Mouse (Mus musculus): ENCODE measurements around the gene Mki67.

The Mki67 gene

DNA sequence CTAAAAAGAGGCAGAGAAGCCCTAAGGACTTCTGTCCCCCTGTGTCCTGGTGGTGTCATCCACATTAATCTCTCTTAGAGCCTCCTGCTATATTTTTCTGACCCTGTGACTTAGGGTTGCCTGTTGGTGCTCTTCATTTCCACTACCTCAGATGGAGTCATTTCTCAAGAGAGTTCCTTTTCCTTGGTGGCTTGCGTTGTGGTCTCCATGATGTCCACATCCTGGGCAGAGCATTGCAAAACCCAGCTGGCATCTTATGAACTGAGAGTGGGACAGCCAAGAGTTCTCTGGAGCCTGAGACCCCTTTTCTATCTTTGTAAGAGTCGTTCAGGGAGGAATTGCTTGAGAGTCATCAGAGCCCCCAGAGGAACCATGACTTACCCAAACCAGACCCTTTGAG, 49.8 kb downstream of the Mki67 start:
- DNase-seq: no peak

DNA sequence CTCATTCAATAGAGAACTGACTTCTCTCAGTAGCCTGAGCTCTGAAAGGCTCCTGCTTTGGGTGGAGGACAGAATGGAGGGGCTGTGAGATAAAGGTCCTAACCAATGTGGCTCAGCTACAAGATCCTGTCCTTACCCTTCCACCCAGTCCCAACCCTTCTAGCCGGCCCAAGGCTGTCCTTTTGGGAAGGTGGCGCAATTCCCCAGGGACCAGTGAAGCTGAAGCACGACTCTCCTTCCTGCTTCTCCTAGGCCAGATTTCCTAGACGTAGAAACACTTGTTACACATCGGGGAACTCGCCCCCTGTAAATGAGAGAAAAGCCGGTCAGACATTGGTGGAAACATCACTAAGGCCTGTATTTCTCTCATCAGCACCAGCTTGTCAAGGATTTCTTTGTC, 52.0 kb downstream of the Mki67 start:
- DNase-seq: no peak

DNA sequence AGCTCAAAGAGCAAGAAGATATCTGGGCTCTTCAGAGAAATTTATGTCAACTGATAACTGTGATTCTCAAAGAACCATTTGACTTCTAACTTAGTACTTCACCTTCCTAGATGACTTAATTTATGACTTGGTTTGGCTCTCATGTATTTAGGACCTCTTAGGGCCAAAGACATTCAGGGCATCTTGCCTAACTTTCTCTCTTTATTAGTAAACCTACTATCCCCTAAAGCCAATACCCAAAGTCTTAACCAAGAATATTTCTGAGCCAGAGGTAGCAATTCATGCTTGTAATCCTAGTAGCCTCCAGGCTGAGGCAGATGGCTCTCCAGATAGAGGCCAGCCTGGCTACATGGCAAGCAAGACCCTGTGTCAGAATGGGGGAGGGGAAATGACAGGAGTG, 55.8 kb downstream of the Mki67 start:
- no peak for DNase-seq

DNA sequence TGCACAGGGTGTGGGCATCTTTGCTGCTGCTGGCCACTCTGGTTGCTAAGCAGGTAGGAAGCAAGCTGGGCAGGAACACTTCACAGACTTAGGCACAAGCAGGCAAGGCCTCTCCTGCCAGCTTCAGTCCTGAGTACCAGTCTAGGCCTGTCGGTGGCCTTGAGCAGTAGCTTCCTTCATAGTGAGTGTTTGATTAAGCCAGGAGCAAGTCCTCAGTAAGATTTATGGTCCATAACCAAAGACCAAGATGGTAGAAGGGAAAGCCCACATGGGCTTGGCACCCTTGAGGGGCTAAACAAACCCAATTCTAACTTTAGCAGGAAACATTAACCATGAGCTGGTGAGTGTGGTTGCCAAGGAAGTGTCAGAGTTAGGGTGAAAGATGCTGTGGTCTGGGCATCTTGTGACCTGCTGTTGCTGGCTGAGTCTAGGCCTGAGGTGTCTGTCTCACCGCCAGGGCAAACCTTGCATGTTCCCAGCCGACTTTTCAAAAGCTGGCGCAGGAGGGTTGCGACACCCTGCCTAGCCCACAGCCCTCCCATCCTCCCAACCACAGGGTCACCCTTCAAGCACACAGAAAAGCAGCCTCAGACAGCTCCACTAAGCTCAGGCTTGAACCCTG, 56.7 kb downstream of the Mki67 start:
- DNase-seq: no peak

DNA sequence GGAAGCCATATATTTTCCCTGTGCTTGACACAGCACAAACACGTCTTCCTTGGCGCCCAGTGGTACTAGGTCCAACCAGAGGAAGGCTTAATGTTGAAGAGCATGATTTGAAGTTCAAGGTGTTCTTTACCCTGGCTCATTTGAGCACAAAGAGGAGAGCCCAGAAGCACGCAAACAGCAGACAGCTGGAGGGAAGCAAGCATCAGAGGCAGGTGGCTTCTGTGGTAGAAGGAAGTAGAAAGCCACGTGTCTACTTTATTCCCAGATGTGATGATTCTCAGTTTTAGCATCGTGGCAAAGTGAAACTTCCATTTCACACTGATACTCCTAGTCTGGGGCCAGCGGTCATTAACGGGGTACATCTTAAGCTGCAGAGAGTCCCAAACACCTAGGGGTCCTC, 58.0 kb downstream of the Mki67 start:
- no peak for DNase-seq

DNA sequence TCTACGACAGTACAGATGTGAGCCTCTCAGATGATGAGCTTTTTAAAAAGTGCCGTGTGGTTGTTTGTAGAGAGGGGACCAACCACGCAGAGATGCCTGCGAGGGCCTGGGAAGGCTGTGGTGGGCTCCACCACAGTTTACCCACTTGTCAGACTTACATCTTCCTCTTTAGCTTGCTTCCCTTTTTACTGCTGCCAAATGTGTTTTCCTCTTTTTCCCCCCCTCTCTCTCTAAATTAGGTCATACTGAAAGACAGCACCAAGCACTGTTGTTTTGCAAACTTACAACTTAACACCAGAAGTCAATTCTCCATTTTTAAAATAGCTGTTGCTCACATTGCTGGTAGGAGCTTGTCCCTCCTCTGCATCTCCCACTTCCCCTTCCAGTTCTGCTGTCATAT, 61.0 kb downstream of the Mki67 start:
- no peak for DNase-seq

DNA sequence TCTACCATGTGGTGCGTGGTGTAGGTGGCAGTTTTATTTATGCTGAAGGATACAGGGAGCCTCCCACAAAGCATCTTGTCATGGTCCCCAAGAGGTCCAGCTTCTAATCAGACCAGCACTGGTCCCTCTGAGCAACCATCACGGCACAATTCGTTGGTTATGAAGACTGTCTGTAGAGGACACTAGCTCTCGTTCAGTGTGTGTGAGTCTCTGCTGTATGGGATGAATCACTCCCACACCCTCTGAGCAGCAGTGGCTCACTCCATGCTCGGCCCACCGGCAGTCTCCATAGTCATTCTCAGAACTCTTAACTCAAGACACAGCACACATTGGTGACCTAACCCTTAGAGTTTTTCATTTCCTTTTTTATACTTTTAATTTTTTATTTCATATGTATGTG, 61.9 kb downstream of the Mki67 start:
- no peak for DNase-seq

DNA sequence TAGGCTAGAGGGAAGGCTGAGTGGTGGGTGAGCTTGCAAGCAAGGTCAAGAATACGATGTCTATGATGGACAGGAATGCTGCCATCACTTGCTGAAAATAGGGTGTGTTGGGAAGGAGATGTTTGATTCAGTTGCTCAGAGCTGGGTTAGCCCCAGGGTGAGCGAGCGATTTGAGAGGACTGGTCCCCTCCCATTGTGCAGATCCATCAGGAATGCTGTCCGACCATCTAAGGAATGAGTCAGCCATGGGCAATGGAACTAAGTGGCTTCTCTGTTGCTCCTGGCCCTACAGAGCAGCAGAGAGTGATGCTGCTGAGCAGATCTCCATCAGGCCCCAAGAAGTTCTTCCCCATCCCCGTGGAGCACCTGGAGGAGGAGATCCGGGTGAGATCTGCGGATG, 62.6 kb downstream of the Mki67 start:
- no peak for DNase-seq

DNA sequence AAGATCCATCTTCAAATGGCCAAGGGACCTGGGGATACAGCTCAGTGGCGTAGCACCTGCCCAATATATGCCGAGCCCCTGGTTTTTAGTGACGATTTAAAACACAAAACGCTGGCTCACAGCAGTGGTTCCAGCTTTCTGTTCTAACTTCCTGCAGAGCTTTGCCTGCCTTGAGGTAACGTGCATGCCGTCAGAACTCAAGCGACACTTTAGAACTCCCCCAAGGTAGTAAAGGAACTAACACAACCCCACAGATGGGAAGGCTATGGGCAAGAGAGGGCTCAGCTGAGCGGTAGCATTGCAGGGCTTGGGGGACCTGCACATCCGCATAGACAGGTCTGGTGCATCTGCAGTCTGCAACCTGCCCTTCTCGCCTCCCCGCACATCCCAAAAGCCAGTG, 63.4 kb downstream of the Mki67 start:
- DNase-seq: no peak

DNA sequence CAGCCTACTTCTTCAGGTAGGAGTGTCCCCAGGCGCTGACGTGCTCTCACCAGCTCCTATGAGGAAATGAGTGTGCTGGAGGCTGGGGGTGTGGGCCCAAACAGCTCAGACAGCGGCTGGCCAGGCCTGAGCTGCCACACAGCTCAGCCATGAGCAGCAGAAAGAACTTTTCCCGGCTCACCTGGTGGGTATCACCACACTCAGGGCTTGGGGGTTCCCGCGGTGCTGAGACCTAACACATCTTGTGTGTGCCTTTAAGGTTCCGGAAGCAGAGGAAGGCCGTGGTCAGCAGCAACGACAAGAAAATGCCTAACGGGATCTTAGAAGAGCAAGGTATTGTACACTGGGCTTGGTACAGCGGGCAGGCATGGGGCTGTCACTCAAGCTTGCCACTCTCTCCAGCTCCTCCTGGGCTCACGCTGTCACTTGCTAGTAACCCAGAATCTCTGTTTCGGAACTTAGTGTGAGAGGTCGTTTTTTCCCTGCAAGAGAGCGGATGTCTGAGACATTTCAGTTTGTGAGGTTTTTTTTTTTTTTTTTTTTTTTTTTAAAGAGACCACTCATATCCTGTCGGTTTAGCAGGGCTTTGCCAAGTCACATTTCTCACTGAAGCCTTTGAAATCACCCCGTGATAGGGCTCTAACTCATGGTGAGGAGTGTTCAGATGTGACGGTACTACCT, 64.2 kb downstream of the Mki67 start:
- DNase-seq: peak in 1 of 2 experiments; percentile 44

DNA sequence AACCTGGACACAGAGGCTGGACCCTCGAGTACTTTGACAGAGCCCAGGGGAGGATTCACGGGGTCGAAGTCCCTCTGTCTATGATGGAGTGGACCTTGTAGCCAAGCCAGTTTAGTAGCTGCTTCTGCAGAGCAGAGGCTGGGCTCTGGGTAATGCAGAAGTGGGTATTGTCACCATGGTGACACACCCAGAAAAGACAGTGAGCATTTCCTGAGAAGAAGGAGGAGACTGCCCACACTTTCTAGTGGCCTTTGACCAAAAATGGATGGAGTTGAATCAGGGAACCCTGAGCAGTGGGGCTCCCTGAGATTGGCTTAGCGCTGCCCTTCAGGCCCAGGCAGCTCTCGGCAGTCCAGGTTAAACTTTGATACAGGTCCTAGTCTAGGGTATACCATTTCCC, 66.1 kb downstream of the Mki67 start:
- DNase-seq: no peak

DNA sequence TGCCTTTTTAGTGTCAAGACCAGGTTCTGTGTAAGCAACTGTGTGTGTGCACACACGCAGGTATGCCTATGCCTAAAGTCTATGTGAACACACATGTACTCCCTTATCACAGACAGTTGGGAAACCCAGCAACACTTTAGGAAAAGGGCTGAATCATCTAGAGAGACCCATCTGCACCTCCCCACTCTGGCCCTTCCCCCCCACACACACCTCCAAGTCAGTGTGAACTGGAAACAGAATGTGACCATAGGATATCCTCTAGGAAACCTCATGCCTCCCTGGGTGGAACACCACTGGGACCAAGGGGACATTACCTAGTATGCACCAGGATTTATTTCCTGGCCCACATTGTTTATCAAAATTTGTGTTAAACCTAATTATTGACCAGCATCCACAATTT, 66.9 kb downstream of the Mki67 start:
- no peak for DNase-seq

DNA sequence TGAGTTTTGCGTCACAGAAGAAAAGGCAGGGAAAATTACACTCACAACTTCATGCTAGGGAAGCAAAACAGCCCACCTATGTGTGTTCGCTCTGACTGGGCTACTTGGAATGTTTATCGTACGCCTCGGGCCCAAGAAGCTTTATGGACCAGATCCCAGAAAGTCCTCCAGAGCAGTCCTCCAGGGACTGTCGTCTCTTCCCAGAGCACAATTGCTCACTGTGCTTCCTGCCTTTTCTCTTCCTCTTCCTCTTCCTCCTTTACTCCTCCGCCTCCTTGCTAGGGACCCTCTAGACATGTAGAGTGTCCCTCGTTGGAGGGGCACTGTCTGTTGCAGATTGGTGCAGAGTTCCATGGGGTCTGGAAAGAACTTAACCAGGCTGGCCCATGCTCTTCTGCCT, 67.3 kb downstream of the Mki67 start:
- DNase-seq: no peak

DNA sequence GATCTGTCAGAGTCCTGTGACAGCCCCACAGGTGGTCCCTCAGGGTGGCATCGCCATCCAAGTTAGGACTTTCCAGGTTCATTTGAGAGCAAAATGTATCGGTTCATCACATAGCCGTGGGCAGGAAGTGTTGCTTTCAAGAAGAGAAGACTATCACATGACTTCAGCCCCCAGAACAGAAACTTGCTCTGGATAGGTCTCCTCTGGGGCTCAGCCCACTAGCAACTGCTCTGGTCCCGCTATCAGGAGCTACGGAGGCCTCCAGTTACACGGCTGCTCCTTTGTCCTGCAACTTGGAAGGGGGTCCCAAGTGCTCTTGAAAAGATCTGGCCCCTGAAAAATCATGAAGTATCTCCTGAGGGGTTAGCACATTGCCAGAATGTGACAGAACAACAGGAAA, 69.2 kb downstream of the Mki67 start:
- DNase-seq: no peak

DNA sequence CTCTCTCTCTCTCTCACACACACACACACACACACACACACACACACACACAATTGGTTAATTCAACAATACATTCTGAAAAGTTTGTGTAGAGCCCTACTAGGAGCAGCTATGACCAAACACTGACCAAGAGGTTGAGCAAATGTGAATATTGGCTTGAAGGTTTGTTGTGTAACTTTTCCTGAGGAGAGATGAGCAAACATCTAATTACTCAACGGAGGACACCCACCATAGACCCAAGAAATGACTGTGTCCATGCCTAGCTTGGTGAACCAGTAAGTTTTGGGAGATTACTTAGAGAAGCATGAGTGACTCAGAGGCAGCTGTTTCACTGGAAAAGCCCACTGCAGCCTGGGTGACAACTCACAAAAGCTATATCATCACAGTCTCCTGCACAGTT, 71.7 kb downstream of the Mki67 start:
- no peak for DNase-seq

DNA sequence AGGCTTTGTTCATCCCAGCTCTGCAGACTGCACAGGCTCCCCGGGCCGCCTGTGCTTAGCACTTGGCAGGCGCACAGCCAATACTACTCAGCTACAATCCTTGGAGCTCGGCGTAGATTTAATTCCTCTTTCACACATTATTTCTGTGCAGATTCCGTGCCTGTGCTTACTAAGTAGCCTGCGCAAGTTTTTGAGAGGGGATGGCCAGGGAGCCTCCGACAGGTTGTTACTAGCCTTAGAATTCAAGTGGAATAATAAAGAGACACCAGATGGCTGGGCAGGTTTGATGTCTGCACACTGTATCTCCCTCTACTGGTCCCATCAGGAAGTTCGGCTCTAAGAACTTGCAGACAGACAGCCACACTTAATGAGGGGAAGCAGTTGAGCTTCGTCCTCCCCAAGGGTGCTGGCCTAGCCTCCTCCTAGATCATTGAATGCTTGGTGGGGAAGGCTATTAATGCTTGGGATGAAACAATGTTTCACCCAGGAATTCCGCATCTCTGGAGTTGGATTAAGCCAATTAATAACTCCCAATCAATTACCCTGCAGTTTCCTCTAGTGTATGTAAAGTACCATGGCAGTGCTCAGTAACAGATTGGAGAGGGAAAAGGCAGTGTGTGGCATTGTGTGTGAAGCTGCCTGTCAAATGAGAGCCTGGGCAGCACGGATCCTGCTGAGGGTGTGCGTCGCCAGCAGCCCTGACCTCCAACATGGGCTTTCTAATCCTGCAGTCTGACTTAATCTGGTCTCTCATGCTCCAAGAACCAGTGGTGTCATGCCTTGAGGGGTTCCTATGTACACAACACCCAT, 74.3 kb downstream of the Mki67 start:
- peak in 1 of 2 experiments; percentile 42 for DNase-seq

Data from kidney, postnatal 25 days (tissue).